Mouse (Mus musculus): ENCODE measurements around the gene Impdh1. TPM values are rescaled to one million over a fixed set of nuclear protein-coding genes. Genes with fewer than 3 reads are reported as not detected.
A peak's percentile ranks its signal among the peaks of the same experiment; 100 is the strongest.

The Impdh1 gene
- 34.6 and 38.1 TPM in 2 replicates for polyA plus RNA-seq (2016; fragmentation: Nextera tagmentation; extraction: Ambion mirVana)

GRCm38 (mm10) chr6:29215881-29216501, at the start of gene Impdh1:
TSS of gene Impdh1 (minus strand) at chr6:29216364.
- H3K27ac ChIP-seq: no peak within 1 kb of the TSS
- ATAC-seq (ENCODE audit: insufficient number of reproducible peaks, insufficient read depth, low FRiP score, low TSS enrichment): peak; percentile 79
- no peaks in the 10 kb centered on the region for H3K9me3 ChIP-seq
- peak within 1 kb of the TSS; percentile 64 for H3K4me3 ChIP-seq
- peak within 1 kb of the TSS; percentile 96 for H3K4me2 ChIP-seq (replicated peaks)
- under 1% methylated on average over 56 of the region's 56 CpGs for WGBS
- H3K27me3 ChIP-seq: peaks cover 32% of the 10 kb centered on the region
- H3K36me3 ChIP-seq: no peaks in the 10 kb centered on the region
- peaks cover 21% of the 10 kb centered on the region for H3K4me1 ChIP-seq
- peak within 1 kb of the TSS; percentile 64 for H3K9ac ChIP-seq

DNA sequence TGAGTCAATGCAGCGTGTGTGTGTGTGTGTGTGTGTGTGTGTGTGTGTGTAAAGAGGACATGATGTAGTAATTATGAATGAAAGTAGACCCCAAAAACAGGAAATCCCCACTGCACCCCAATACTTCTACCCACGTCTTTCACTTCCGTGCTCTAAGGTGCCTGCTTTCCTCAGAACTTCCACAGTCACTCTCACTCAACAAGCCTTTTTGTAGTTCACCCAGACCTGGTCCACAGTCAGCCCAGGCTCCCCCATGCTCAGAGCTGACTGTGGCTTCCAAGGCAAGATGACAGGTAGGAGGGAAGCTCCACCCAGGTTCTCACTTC, 48.3 kb upstream of the Impdh1 start:
- H3K4me2 ChIP-seq (replicated peaks): no peak overlapping the region
- no peaks in the 10 kb centered on the region for H3K9me3 ChIP-seq
- H3K27ac ChIP-seq: no peak overlapping the region
- H3K4me3 ChIP-seq: no peak overlapping the region
- H3K27me3 ChIP-seq: no peaks in the 10 kb centered on the region
- no peak overlapping the region for H3K9ac ChIP-seq
- no peak for ATAC-seq (ENCODE audit: insufficient number of reproducible peaks, insufficient read depth, low FRiP score, low TSS enrichment)
- H3K4me1 ChIP-seq: no peaks in the 10 kb centered on the region
- H3K36me3 ChIP-seq: no peaks in the 10 kb centered on the region
- 69% methylated on average over 3 of the region's 3 CpGs for WGBS

- H3K27ac ChIP-seq: no peak overlapping the region
- 51% methylated on average over 6 of the region's 6 CpGs for WGBS
- no peaks in the 10 kb centered on the region for H3K4me1 ChIP-seq
- no peak for ATAC-seq (ENCODE audit: insufficient number of reproducible peaks, insufficient read depth, low FRiP score, low TSS enrichment)
- H3K36me3 ChIP-seq: no peaks in the 10 kb centered on the region
- H3K4me2 ChIP-seq (replicated peaks): no peak overlapping the region
- H3K27me3 ChIP-seq: no peaks in the 10 kb centered on the region
- no peaks in the 10 kb centered on the region for H3K9me3 ChIP-seq
- no peak overlapping the region for H3K9ac ChIP-seq
- H3K4me3 ChIP-seq: no peak overlapping the region
These were observed 47.7 kb upstream of the Impdh1 start for GRCm38 (mm10) chr6:29263650-29264455.

GRCm38 (mm10) chr6:29261831-29262230, 45.7 kb upstream of the Impdh1 start:
- H3K4me1 ChIP-seq: no peaks in the 10 kb centered on the region
- H3K4me3 ChIP-seq: no peak overlapping the region
- no peaks in the 10 kb centered on the region for H3K27me3 ChIP-seq
- WGBS: 80% methylated on average over 5 of the region's 5 CpGs
- no peak overlapping the region for H3K27ac ChIP-seq
- no peak for ATAC-seq (ENCODE audit: insufficient number of reproducible peaks, insufficient read depth, low FRiP score, low TSS enrichment)
- H3K36me3 ChIP-seq: no peaks in the 10 kb centered on the region
- H3K4me2 ChIP-seq (replicated peaks): no peak overlapping the region
- no peak overlapping the region for H3K9ac ChIP-seq
- no peaks in the 10 kb centered on the region for H3K9me3 ChIP-seq

DNA sequence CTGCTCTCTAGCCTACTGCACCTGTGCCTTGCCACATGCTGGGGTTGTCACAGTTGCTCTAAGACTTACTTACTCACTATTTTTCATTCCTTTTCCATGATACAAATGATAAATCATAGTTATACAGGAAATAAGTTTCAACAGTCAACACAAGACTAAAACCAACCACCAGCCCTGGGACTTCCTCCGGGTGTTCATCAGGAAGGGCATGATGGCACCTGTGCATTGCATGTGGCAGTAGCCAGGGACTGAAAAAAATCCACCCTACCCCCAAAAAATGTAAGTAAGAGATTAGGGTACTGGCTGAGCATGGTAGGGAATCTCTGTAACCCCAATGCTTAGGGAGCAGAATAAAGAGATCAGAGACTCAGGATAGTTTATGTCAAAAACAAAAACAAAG, 43.3 kb upstream of the Impdh1 start:
- H3K4me3 ChIP-seq: no peak overlapping the region
- H3K27ac ChIP-seq: no peak overlapping the region
- WGBS: 88% methylated on average over 1 of the region's 1 CpGs
- no peaks in the 10 kb centered on the region for H3K9me3 ChIP-seq
- H3K36me3 ChIP-seq: no peaks in the 10 kb centered on the region
- H3K9ac ChIP-seq: no peak overlapping the region
- H3K4me1 ChIP-seq: 0 out of 2 replicates have a peak, but pooled peaks cover 7% of the 10 kb centered on the region
- ATAC-seq (ENCODE audit: insufficient number of reproducible peaks, insufficient read depth, low FRiP score, low TSS enrichment): no peak
- no peaks in the 10 kb centered on the region for H3K27me3 ChIP-seq
- no peak overlapping the region for H3K4me2 ChIP-seq (replicated peaks)

DNA sequence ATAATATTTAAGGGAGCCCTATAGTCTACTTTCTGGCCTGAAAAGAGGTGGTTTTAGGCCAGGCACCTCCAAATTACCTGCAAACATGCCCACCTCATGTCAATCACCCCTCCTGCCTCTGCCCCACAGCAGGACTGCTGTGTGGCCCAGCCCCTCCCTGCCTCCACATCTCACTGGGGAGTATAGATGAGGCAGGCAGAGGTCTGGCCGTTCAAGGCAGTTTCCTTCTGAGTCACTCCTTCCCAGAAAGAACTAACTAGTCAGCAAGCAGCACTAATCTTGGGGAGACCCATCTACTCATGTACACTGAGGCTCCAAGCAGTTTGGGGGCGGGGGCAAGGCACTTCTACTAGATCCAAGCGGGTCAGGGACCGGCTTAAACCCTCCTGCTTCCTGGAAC, 30.9 kb upstream of the Impdh1 start:
- H3K4me1 ChIP-seq: no peaks in the 10 kb centered on the region
- ATAC-seq (ENCODE audit: insufficient number of reproducible peaks, insufficient read depth, low FRiP score, low TSS enrichment): no peak
- no peak overlapping the region for H3K27ac ChIP-seq
- no peak overlapping the region for H3K4me3 ChIP-seq
- H3K27me3 ChIP-seq: no peaks in the 10 kb centered on the region
- 51% methylated on average over 4 of the region's 4 CpGs for WGBS
- H3K9me3 ChIP-seq: no peaks in the 10 kb centered on the region
- no peak overlapping the region for H3K9ac ChIP-seq
- no peak overlapping the region for H3K4me2 ChIP-seq (replicated peaks)
- no peaks in the 10 kb centered on the region for H3K36me3 ChIP-seq

DNA sequence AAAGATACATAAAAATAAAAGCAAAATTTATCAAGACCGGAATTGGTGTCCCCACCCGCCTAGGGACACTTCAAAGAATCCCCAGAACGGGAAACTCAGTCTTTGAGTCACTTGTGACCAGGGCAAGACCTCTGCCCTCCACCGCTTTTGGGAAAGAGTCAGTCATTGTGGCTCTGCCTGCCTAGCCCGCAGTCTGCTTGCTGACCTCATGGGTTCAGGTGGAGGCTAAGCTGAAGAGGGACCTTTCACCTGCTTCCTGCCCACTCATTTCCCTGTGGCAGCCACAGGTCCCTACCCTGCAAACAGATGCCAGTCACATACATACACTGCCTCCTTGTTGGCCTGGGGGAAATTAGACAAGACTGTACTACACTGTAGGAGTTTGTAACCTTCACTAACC, 30.4 kb upstream of the Impdh1 start:
- Histone ChIP-seq H3K9me3 (no peaks in the 10 kb centered on the region), H3K4me2 (replicated peaks) (no peak overlapping the region), H3K4me1 (no peaks in the 10 kb centered on the region), H3K27me3 (no peaks in the 10 kb centered on the region), H3K27ac (no peak overlapping the region), H3K4me3 (no peak overlapping the region), H3K9ac (no peak overlapping the region), H3K36me3 (no peaks in the 10 kb centered on the region)
- no peak for ATAC-seq (ENCODE audit: insufficient number of reproducible peaks, insufficient read depth, low FRiP score, low TSS enrichment)
- 34% methylated on average over 5 of the region's 5 CpGs for WGBS

GRCm38 (mm10) chr6:29246183-29246582, 30.0 kb upstream of the Impdh1 start:
- Histone ChIP-seq H3K4me1 (no peaks in the 10 kb centered on the region), H3K4me3 (no peak overlapping the region), H3K36me3 (no peaks in the 10 kb centered on the region), H3K9ac (no peak overlapping the region), H3K27me3 (no peaks in the 10 kb centered on the region), H3K4me2 (replicated peaks) (no peak overlapping the region), H3K27ac (no peak overlapping the region), H3K9me3 (no peaks in the 10 kb centered on the region)
- no peak for ATAC-seq (ENCODE audit: insufficient number of reproducible peaks, insufficient read depth, low FRiP score, low TSS enrichment)
- WGBS: 68% methylated on average over 3 of the region's 3 CpGs

DNA sequence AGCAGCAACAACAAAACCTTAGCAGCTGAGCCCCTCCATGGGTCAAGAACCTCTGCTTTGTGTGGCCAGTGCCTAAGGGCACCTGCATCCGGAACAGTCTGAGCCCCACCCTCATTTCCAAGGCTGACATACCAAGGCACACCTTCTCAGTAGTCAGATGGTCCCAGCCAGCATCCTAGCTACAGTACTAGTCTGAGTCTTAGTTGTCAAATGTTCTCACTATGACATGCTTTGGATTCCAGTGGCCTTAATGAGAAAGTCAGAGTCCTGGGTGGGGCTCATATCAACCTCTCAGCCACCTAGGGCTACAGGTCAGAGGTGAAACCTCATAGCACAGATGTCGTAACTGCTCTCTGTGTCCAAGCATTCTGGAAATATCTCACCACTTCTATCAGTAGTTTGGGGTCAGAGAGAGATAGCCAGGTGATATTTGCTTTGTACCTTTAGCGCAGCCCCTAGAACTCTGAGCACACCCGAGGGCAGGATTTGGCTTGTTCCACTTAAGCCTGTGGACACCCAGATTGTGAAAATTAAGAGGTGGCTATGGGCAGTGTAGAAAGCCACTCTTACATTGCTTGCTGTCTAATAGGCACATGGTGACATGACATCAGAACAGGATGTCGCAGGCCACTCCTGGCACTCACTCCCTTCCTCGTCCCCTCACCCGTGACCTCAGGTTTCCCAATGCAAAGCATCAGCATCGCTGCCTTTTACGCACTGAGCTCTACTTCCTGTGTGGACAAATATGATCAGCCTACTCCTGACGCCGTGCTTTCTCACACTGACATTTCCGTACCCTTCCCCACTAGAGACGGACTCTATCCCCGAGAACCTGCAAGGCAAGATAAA, 29.3 kb upstream of the Impdh1 start:
- Histone ChIP-seq H3K36me3 (no peaks in the 10 kb centered on the region), H3K4me2 (replicated peaks) (no peak overlapping the region), H3K27me3 (no peaks in the 10 kb centered on the region), H3K27ac (no peak overlapping the region), H3K9ac (no peak overlapping the region), H3K4me3 (no peak overlapping the region), H3K4me1 (no peaks in the 10 kb centered on the region), H3K9me3 (no peaks in the 10 kb centered on the region)
- no peak for ATAC-seq (ENCODE audit: insufficient number of reproducible peaks, insufficient read depth, low FRiP score, low TSS enrichment)
- 63% methylated on average over 14 of the region's 14 CpGs for WGBS

DNA sequence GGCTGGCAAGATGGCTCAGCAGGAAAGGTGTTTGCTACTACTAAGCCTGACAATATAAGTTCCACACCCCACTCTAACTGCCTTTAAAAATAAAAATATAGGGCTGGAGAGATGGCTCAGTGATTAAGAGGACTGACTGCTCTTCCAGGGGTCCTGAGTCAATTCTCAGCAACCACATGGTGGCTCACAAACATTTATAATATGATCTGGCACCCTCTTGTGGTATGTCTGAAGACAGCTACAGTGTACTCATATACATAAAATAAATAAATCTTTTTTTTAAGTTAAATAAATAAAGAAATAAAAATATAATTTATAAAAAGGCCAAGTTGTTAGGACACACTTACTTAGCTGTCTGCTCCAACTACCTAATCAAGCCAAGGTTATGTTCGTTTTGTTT, 26.1 kb upstream of the Impdh1 start:
- no peaks in the 10 kb centered on the region for H3K4me1 ChIP-seq
- H3K9ac ChIP-seq: no peak overlapping the region
- 54% methylated on average over 1 of the region's 1 CpGs for WGBS
- no peak overlapping the region for H3K4me3 ChIP-seq
- no peaks in the 10 kb centered on the region for H3K27me3 ChIP-seq
- H3K27ac ChIP-seq: no peak overlapping the region
- no peak for ATAC-seq (ENCODE audit: insufficient number of reproducible peaks, insufficient read depth, low FRiP score, low TSS enrichment)
- H3K9me3 ChIP-seq: no peaks in the 10 kb centered on the region
- no peaks in the 10 kb centered on the region for H3K36me3 ChIP-seq
- H3K4me2 ChIP-seq (replicated peaks): no peak overlapping the region

DNA sequence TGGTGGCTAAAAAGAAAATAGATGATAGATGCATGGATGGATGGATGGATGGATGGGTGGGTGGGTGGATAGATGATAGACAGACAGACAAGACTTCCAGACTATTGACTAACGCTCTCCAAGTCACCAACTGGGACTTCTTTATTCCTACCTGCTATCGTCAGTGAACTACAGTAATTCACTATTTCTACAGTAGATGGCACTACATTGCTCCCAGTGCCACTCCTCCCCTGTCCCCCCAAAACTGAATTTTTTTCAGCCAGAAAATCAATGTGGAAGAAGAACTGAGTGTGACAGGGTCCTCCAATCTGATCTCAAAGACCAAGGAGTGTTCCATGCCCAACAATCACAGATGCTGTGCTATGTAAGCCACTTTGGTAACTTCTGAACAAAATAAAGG, 25.5 kb upstream of the Impdh1 start:
- no peaks in the 10 kb centered on the region for H3K27me3 ChIP-seq
- H3K4me1 ChIP-seq: no peaks in the 10 kb centered on the region
- no peaks in the 10 kb centered on the region for H3K9me3 ChIP-seq
- H3K4me3 ChIP-seq: no peak overlapping the region
- H3K4me2 ChIP-seq (replicated peaks): no peak overlapping the region
- 53% methylated on average over 2 of the region's 2 CpGs for WGBS
- H3K36me3 ChIP-seq: no peaks in the 10 kb centered on the region
- ATAC-seq (ENCODE audit: insufficient number of reproducible peaks, insufficient read depth, low FRiP score, low TSS enrichment): no peak
- no peak overlapping the region for H3K9ac ChIP-seq
- no peak overlapping the region for H3K27ac ChIP-seq

- no peaks in the 10 kb centered on the region for H3K4me1 ChIP-seq
- 27% methylated on average over 2 of the region's 2 CpGs for WGBS
- no peak overlapping the region for H3K4me3 ChIP-seq
- H3K9me3 ChIP-seq: no peaks in the 10 kb centered on the region
- no peaks in the 10 kb centered on the region for H3K27me3 ChIP-seq
- no peaks in the 10 kb centered on the region for H3K36me3 ChIP-seq
- no peak for ATAC-seq (ENCODE audit: insufficient number of reproducible peaks, insufficient read depth, low FRiP score, low TSS enrichment)
- H3K9ac ChIP-seq: no peak overlapping the region
- H3K27ac ChIP-seq: no peak overlapping the region
- H3K4me2 ChIP-seq (replicated peaks): no peak overlapping the region
These were observed 24.6 kb upstream of the Impdh1 start for GRCm38 (mm10) chr6:29240806-29241205.
